Mouse (Mus musculus) heart, adult 2 months (tissue): Measurements from ENCODE around the gene Dgkz. TPM values are rescaled to one million over a fixed set of nuclear protein-coding genes. Genes with fewer than 3 reads are reported as not detected.

Experiments used
- DNase-seq, 2 experiments: peaks; one replicate each; pipeline ENCODE4 v3.0.0; 2021
- H3K27ac ChIP-seq: fragments of 200-600 bp; 2 replicates; pipeline ENCODE4 v1.8.1; 2022
- H3K27me3 ChIP-seq: fragments of 200-500 bp; 2 replicates; pipeline ENCODE4 v1.6.1; 2012; ENCODE audit warnings: mild to moderate bottlenecking, low read length, inconsistent platforms, mixed read lengths; ENCODE audit not compliant: control insufficient read depth, insufficient read depth
- H3K36me3 ChIP-seq: fragments of 200-500 bp; 2 replicates; pipeline ENCODE4 v1.6.1; 2012; ENCODE audit warnings: low read length, inconsistent platforms; ENCODE audit not compliant: control insufficient read depth, insufficient read depth
- H3K4me1 ChIP-seq: fragments of 200-500 bp; 2 replicates; pipeline ENCODE4 v1.6.1; 2011; ENCODE audit warnings: low read length; ENCODE audit not compliant: control insufficient read depth, insufficient read depth
- H3K4me3 ChIP-seq: fragments of 200-600 bp; 2 replicates; pipeline ENCODE4 v1.8.1; 2022
- H3K79me2 ChIP-seq: fragments of 200-500 bp; replicated peaks from 2 replicates; pipeline ENCODE4 v1.6.1; 2012; ENCODE audit warnings: mild to moderate bottlenecking, inconsistent platforms, low read length, moderate library complexity, mixed read lengths; ENCODE audit not compliant: control insufficient read depth, insufficient read depth
- H3K9ac ChIP-seq: fragments of 200-500 bp; 2 replicates; pipeline ENCODE4 v1.6.1; 2012; ENCODE audit warnings: low read depth, mild to moderate bottlenecking, control low read depth, inconsistent platforms, low read length, mixed read lengths
- CTCF ChIP-seq: fragments of 200-600 bp; IDR thresholded peaks from 2 replicates; pipeline ENCODE4 v1.8.1; 2022; ENCODE audit warnings: antibody characterized with exemption, mild to moderate bottlenecking, moderate library complexity
- EP300 ChIP-seq: fragments of 200-500 bp; IDR thresholded peaks from 2 replicates; pipeline ENCODE4 v1.6.1; 2011; ENCODE audit warnings: low read depth, low read length, control low read depth; ENCODE audit not compliant: insufficient read depth
- POLR2A ChIP-seq: fragments of 200-500 bp; IDR thresholded peaks from 2 replicates; pipeline ENCODE4 v1.6.1; 2011; ENCODE audit warnings: mild to moderate bottlenecking, low read depth, low read length, control low read depth; ENCODE audit not compliant: insufficient read depth
- WGBS: fragments of 180-500 bp; shearing (Covaris S2); methylation state at CpG from one replicate; pipeline ENCODE4 v1.1.7; 2018; 5-methylcytosine and 5-hydroxymethylcytosine counted together
- intact Hi-C: fragments of 180-260 bp; cut with DNase I; formaldehyde crosslinking; loops from one replicate; pipeline ENCODE4 v1.15.1; 2025
- polyA plus RNA-seq: library from polyadenylated mRNA; depleted of rRNA; stranded (reverse); fragments of >200 nt; gene quantifications from 2 replicates; pipeline ENCODE4 v1.2.3, GENCODE M21; 2012
- total RNA-seq, 2 experiments: library from RNA; stranded (reverse); gene quantifications; 2 replicates each; pipeline ENCODE4 v1.2.3; 2021

The Dgkz gene
- total and polyA plus RNA-seq, 3 experiments = 35.5 to 102 (median 37.5) TPM

DNA sequence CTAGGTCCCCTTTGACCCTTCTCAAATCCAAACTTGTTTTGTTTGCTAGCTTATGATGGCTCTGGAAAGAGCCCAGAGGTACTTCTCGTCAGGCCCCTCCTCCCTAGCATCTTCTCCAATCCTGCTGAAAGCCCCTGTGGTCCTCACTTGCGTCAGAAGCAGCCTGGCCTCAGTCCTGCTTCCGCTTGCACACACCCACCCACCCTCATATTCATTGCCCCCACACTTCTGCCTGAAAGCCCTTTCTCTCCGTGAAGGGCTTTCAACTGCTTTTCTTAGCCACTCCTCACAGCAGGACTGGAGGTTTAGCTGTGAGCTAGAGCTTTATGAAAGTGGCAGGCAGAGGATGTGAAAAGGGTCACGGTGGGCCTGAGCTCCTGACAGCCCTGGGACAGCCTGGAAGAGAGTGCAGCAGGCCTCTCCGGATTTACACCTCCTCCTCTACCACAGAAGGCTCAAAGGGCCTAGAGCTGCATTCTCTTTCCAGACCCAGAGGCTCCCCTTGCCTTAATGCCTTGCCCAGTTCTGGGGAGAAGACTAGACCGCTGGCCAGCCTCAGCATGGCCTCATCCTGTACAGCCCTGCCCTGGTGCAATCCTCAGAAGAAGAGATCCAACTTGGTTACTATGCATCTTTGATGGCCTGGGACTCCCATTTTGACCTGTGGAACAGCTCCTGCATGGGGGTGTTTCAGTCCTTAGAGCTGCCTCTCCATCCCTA lies 2.1 kb downstream of the Dgkz start:
- WGBS = 86% methylated on average over 7 of the region's 7 CpGs
- Histone ChIP-seq H3K4me3 (no peak overlapping the region), H3K27me3 (peaks cover 9% of the 10 kb centered on the region), H3K4me1 (peaks cover 10% of the 10 kb centered on the region), H3K36me3 (no peaks in the 10 kb centered on the region), H3K27ac (no peak overlapping the region), H3K79me2 (no peaks in the 10 kb centered on the region), H3K9ac (no peak overlapping the region)
- TF ChIP-seq POLR2A (no peak), CTCF (no peak), EP300 (no peak)
- no peak for DNase-seq
- intact Hi-C loops = no loop called here

DNA sequence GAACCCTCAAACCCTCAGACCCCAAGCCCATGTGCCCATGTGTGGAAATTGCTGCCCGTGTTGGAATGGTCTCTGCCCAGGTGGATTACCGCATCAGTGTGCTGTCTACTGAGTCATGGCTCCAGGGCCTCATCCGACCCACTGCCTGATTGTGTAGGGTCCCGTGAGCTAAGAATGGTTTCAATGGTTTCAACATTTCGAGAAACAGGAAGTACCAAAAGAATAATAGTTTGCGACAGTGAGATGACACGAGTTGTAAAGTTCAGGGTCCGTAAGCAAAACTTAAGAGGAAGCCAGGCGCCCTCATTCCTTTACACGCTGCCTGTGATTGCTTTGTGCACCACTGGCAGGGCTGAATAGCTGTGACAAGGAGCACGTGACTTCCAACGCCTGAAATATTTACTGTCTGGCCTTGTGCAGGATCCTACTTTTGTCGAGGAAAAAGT lies 3.5 kb downstream of the Dgkz start:
- DNase-seq = peak in 1 of 2 experiments; percentile 39
- Histone ChIP-seq H3K36me3 (no peaks in the 10 kb centered on the region), H3K27me3 (peaks cover 9% of the 10 kb centered on the region), H3K9ac (no peak overlapping the region), H3K27ac (peak overlapping the region; percentile 81), H3K79me2 (no peaks in the 10 kb centered on the region), H3K4me3 (no peak overlapping the region), H3K4me1 (peaks cover 16% of the 10 kb centered on the region)
- intact Hi-C loops = no loop called here
- 29% methylated on average over 13 of the region's 13 CpGs for WGBS
- TF ChIP-seq CTCF (no peak), EP300 (no peak), POLR2A (peak; percentile 25; the same call in 1 of the 2 replicates)

GRCm38 (mm10) chr2:91971231-91972097 lies 4.2 kb downstream of the Dgkz start:
- 4% methylated on average over 21 of the region's 21 CpGs for WGBS
- no peak for TF ChIP-seq POLR2A
- TF ChIP-seq EP300 = no peak
- TF ChIP-seq CTCF = no peak
- Histone ChIP-seq H3K4me3 (peak overlapping the region; percentile 25; the same call in 1 of the 2 replicates), H3K36me3 (no peaks in the 10 kb centered on the region), H3K9ac (peak overlapping the region; percentile 10), H3K4me1 (peaks cover 17% of the 10 kb centered on the region), H3K27me3 (peaks cover 9% of the 10 kb centered on the region), H3K79me2 (no peaks in the 10 kb centered on the region), H3K27ac (peak overlapping the region; percentile 81)
- intact Hi-C loops = no loop called here
- peak; percentile 68 to 75 for DNase-seq

GRCm38 (mm10) chr2:91967962-91968361 lies 7.7 kb downstream of the Dgkz start:
- Histone ChIP-seq H3K4me3 (no peak overlapping the region), H3K4me1 (peaks cover 23% of the 10 kb centered on the region), H3K27me3 (no peaks in the 10 kb centered on the region), H3K36me3 (no peaks in the 10 kb centered on the region), H3K79me2 (peaks cover 2% of the 10 kb centered on the region), H3K27ac (peak overlapping the region; percentile 87), H3K9ac (peak overlapping the region; percentile 44)
- peak; percentile 69 for DNase-seq
- 39% methylated on average over 11 of the region's 11 CpGs for WGBS
- TF ChIP-seq EP300 = peak; percentile 57; the same call in 1 of the 2 replicates
- peak; percentile 71 for TF ChIP-seq POLR2A
- no peak for TF ChIP-seq CTCF
- intact Hi-C loops = no loop called here

GRCm38 (mm10) chr2:91966367-91966766 lies 9.3 kb downstream of the Dgkz start:
- 93% methylated on average over 5 of the region's 5 CpGs for WGBS
- Histone ChIP-seq H3K36me3 (no peaks in the 10 kb centered on the region), H3K4me3 (no peak overlapping the region), H3K27me3 (no peaks in the 10 kb centered on the region), H3K27ac (peak overlapping the region; percentile 97), H3K79me2 (peaks cover 4% of the 10 kb centered on the region), H3K4me1 (peaks cover 23% of the 10 kb centered on the region), H3K9ac (no peak overlapping the region)
- TF ChIP-seq EP300 = no peak
- no peak for TF ChIP-seq POLR2A
- TF ChIP-seq CTCF = no peak
- DNase-seq = no peak
- intact Hi-C loops = no loop called here
